Mouse (Mus musculus) monocyte, adult 59 days (primary cell): Measurements from ENCODE around the gene Arhgef1. TPM values are rescaled to one million over a fixed set of nuclear protein-coding genes. Genes with fewer than 3 reads are reported as not detected.

Experiments
- total RNA-seq, 2 experiments: library from RNA; stranded (reverse); gene quantifications; one replicate each; pipeline ENCODE4 v1.2.4; 2023

The Arhgef1 gene
- 100 to 1,000 TPM; 595 to 645 TPM for total RNA-seq

DNA sequence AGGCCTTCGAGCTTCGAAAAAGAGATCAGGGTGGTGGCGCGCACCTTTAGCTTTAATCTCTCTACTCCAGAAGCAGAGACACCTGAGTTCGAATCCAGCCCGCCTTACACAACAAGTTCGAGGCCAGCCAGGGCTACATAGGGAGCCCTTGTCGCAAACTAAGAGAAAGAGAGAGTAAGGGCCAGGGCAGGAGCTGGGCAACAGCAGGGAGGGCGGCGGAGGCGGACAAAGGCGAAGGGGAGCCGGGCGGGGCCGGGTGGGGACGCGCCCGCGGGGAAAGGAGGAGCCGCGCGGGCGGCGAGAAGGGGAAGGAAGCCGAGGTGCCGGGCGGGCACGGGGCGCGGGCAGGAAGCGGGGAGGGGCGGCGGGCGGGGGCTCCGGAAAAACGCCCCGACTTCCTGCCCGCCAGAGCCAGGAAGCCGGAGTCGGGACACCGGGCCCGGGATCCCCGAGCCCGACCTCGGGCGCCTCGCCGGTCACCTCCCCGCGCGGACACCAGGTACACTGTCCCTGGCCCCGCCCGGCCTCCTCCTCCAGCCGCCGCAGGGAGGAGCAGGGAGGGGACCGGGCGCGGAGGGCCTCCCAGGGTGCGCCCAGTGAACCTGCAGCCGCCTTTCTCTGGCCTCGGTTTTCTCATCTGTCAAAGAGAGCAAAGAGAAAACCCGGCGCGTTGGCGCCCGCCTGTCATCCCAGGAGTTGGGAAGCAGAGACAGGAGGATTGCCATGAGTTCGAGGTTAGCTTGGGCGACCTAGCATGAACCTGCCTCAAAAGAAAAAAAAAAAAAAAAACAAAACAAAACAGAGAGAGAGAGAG lies at the start of gene Arhgef1:
Gene Arhgef1 (plus strand): TSS at position 283 of the 814 bp plus-strand sequence.

DNA sequence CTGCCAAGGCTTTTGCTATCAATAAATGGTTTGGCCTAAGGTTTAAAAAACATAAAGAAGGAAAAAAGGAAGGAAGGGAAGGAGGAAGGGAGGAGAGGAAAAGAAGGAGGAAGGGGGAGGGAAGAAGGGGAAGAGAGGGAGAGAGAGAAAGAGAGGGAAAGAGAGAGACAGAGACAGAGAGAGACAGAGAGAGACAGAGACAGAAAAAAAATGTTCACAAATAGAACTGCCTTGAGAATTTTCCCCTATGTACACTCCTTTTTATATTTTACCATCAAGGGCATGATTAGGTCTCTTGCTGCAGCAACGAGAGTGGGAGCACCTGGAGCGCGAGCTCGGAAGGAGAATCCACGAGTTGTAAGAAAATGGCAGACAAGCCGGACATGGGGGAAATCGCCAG lies 40.8 kb upstream of the Arhgef1 start, which contains the start of gene Gm9844:
Gene Gm9844 (plus strand): TSS at position 301 of the 400 bp plus-strand sequence.

DNA sequence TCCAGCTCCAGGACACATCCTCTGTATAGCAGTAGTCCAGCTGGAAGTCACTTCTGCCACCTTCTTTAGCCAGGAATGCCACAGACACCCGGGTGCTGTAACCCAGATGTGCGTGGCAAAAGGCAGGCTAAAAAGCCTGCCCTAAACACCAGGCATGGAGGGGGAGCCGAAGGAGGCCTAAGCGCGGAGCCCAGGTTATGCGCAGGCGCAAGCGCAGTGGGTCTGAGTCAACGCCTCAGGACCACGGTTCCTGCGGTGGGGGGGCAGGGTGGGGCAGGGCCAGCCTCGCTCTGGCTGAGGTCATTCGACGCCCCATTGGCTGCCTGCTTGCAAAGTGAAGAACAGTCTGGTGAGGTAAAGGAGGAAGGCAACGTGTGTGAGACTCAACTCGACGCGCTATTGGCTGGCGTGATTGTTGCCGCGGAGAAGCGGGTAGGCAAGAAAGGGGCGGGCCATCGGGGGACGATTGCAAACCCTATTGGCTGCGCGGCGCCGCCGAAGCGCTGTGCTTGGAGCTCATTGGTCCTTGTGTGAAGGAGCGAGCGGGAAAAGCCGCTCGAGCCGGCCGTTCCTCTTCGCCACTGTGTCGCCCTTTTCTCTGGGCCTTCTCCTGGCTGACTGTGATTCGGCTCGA lies 33.1 kb upstream of the Arhgef1 start, which contains the start of the genes Lypd4 and Dmrtc2:
Gene Lypd4 (minus strand): TSS at position 410 of the 634 bp plus-strand sequence.
Gene Dmrtc2 (plus strand): TSS at position 526 of the 634 bp plus-strand sequence.

DNA sequence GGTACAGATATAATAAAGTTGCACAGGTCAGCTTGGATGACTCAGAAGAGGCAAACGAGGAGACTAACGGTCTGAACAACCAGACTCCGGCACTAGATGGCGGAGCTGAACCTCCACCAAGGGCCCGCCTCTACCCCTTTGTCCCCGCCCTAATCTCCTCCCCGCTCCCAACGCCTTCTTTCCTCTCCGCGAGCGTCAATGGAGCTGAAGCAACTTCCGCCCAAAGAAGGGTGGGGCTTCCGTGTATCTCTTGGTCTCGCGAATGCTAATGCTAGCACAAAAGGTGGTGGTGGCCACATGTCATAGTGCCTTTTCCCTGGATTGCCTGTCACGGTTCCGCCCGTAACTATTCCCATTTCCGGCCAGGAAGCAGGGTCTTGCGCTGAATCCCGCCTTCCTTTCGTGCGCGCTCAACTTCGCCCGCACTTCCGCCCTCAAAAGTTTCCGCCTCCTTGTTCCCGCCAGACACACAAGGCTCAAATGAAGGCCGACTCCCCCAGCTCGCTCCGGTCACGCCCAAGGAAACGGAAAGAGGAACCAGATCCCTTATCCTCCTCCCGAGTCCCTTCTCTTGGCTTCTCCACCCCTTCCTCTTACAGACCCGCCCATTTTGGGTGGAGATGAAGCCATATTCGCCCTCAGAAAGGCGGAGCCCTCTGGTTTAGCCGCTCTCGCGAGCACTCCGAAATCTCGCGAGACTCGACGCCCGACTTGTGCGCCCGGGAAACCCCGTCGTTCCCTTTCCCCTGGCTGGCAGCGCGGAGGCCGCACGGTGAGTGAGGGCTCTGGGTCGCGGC lies 18.6 kb upstream of the Arhgef1 start, which contains the start of gene Rps19:
Gene Rps19 (plus strand): TSS at position 476 of the 797 bp plus-strand sequence.

GRCm38 (mm10) chr7:24897224-24897623 lies 5.5 kb upstream of the Arhgef1 start, which contains the start of gene Cd79a:
Cd79a (plus strand) TSS chr7:24897381.

DNA sequence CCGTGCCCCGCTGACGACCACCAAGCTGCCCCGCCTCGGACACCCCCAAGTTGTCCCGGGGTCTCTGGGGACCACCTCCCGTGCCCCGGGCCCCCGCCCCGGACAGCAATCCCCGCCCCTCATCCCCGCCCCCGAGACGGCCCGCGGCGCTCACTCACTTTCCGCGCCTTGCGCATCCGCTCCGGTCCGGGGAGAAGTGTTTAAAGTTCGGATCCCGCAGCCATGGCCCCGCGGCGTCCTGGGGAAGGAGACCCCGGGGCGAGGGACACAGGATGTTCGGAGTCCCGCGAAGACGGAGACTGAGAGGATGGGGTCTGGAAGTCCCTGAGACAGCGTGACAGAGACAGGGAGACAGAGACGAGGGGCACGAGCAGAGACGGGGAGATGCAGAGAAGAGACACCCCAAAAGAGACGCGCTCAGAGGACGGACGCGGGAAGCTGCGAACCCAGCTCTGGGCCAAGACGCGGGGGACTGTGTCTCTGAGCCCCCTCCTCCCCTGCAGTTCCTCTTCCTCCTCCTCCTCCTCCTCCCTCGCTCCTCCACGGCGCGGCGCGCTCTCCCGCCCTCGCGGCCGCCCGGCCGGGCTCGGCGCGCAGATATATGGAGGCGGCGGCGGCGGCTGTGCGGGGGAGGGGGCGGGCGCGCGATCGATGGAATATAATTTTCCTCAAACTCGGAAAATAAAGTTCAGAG lies 41.7 kb downstream of the Arhgef1 start, which contains the start of gene Gm4881:
Gene Gm4881 (minus strand): TSS at position 238 of the 694 bp plus-strand sequence.

GRCm38 (mm10) chr7:24971972-24972893 lies 69.5 kb downstream of the Arhgef1 start, which contains the start of gene Rabac1:
Rabac1 (minus strand) TSS chr7:24972754.

Other genes with a start within 250 kb of the Arhgef1 start
- not detected for gene Tex101, start 226.2 kb upstream of the Arhgef1 start, total RNA-seq
- under 1 TPM in 1 of 2 experiments, not detected in 1; 0.45 TPM for gene BC049730, start 193.7 kb upstream of the Arhgef1 start, total RNA-seq
- gene Gm4763, start 176.0 kb upstream of the Arhgef1 start, total RNA-seq: under 1 TPM; 0.67 to 0.92 TPM
- 100 to 1,000 TPM; 165 to 189 TPM for gene Cd177, start 142.6 kb upstream of the Arhgef1 start, total RNA-seq
- not detected for gene Ceacam10, start 125.7 kb upstream of the Arhgef1 start, total RNA-seq
- 1 to 10 TPM; 2.7 to 4.2 TPM for gene Gm9844, start 40.7 kb upstream of the Arhgef1 start, total RNA-seq
- gene Lypd4, start 33.0 kb upstream of the Arhgef1 start, total RNA-seq: not detected
- gene Dmrtc2, start 32.9 kb upstream of the Arhgef1 start, total RNA-seq: not detected
- gene Rps19, start 18.5 kb upstream of the Arhgef1 start, total RNA-seq: 1,000 to 10,000 TPM; 1,275 to 1,329 TPM
- 1 to 10 TPM; 2.2 to 5.3 TPM for gene Cd79a, start 5.5 kb upstream of the Arhgef1 start, total RNA-seq
- gene Gm4881, start 41.6 kb downstream of the Arhgef1 start, total RNA-seq: not detected
- 100 to 1,000 TPM; 143 to 159 TPM for gene Rabac1, start 69.8 kb downstream of the Arhgef1 start, total RNA-seq
- 100 to 1,000 TPM; 358 to 382 TPM for gene Atp1a3, start 103.0 kb downstream of the Arhgef1 start, total RNA-seq
- gene Grik5, start 169.4 kb downstream of the Arhgef1 start, total RNA-seq: 1 to 10 TPM; 1.8 TPM
- gene Zfp574, start 169.7 kb downstream of the Arhgef1 start, total RNA-seq: 10 to 100 TPM; 12.1 to 13.2 TPM